Mouse (Mus musculus): Measurements from ENCODE around the gene Cfap54. TPM values are rescaled to one million over a fixed set of nuclear protein-coding genes. Genes with fewer than 3 reads are reported as not detected.

The Cfap54 gene
- polyA plus RNA-seq, 1 experiment = 0.09 TPM

DNA sequence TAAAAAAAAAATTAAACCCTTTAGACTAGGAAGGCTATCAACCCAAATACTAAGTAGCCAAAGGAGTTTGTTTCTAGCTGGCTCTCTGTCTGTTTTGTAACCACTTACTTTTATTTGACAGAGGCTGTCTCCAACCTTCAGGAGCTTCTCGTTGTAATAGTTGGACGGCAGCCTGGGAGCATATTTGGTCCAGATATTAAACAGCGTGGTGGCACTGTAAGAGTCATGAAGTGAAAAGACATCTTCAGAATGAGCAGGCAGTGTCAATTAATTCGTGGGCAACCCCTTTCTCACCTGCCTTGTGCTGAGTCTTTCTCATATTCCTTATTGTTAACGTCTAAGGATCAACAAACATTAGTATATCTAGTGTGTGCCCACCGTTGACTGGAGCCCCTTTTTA, 11.7 kb downstream of the Cfap54 start:
- Histone ChIP-seq H3K27ac (ENCODE audit: insufficient read depth, low read length) (no peak overlapping the region), H3K27me3 (ENCODE audit: control insufficient read depth, insufficient read depth, low read length) (no peaks in the 10 kb centered on the region), H3K36me3 (ENCODE audit: control insufficient read depth, insufficient read depth, low read length) (no peaks in the 10 kb centered on the region), H3K4me3 (ENCODE audit: extremely low read depth, insufficient read depth, insufficient read length) (no peak overlapping the region), H3K4me1 (ENCODE audit: control insufficient read depth, insufficient read depth, insufficient read length) (peaks cover 12% of the 10 kb centered on the region; the same call in 1 of the 2 replicates)
- WGBS = 43% methylated on average over 6 of the region's 6 CpGs
- TF ChIP-seq CTCF (IDR thresholded peaks at IDR 0.05; ENCODE audit: extremely low read depth, insufficient read depth, insufficient read length, insufficient replicate concordance) (no peak), POLR2A (IDR thresholded peaks at IDR 0.05; ENCODE audit: low read depth, low read length) (no peak)
- no peak for DNase-seq (ENCODE audit: low read depth in 1 of 2, low spot score in 2 of 2)

DNA sequence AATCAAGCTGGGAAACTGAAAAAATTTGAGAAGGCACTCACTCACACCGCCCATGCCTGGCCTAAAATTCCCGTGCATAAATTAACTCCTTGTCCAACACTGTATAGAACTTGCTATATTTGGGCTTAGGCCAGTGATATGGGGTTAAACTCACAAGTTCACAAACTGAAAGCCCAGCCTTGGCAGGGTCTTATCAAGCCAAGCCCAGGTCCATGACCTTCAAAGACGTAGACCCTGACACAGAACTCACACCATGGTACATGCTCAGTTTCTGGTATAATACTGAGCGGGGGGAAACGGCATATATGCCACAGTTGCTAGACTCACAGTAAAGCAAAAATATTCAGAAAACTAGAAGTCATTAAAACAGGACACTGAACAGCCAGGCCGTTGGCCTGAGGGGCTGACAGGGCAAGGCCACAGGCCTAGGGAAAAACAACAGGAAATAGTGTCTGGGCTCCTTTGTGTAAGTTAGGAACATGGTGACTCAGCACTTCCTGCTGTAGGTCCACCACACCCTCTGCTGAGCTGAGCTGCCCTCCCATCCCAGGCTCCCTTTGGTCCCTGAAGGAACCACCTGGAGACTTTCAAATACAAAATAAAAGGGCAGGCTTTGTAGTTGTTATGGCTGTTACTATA, 12.3 kb downstream of the Cfap54 start:
- TF ChIP-seq POLR2A (IDR thresholded peaks at IDR 0.05; ENCODE audit: low read depth, low read length) = no peak
- TF ChIP-seq CTCF (IDR thresholded peaks at IDR 0.05; ENCODE audit: extremely low read depth, insufficient read depth, insufficient read length, insufficient replicate concordance) = no peak
- no peak overlapping the region for H3K4me3 ChIP-seq (ENCODE audit: extremely low read depth, insufficient read depth, insufficient read length)
- no peaks in the 10 kb centered on the region for H3K36me3 ChIP-seq (ENCODE audit: control insufficient read depth, insufficient read depth, low read length)
- no peaks in the 10 kb centered on the region for H3K27me3 ChIP-seq (ENCODE audit: control insufficient read depth, insufficient read depth, low read length)
- DNase-seq (ENCODE audit: low read depth in 1 of 2, low spot score in 2 of 2) = no peak
- 60% methylated on average over 6 of the region's 6 CpGs for WGBS
- peaks cover 12% of the 10 kb centered on the region; the same call in 1 of the 2 replicates for H3K4me1 ChIP-seq (ENCODE audit: control insufficient read depth, insufficient read depth, insufficient read length)
- H3K27ac ChIP-seq (ENCODE audit: insufficient read depth, low read length) = peak overlapping the region; percentile 27; the same call in 1 of the 2 replicates

DNA sequence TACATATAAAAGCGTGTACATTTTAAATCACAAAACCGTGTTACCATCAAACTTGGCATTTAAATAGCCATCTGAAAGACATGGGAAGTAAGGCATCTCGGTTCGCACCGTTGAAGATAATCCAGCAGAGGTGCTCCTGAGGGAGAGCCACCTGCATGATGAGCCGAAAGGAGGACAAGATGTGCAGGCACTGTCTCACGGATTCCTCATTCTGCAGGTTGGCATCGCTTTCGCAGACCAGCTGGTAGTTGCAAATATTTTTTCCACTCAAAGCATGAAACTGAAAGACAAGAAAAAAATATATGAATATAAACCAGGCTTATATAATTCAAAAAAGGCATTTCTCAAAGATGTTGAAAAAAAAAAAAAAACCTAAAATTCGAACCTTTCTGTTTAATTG, 16.4 kb downstream of the Cfap54 start:
- WGBS = 90% methylated on average over 10 of the region's 10 CpGs
- TF ChIP-seq CTCF (IDR thresholded peaks at IDR 0.05; ENCODE audit: extremely low read depth, insufficient read depth, insufficient read length, insufficient replicate concordance) (no peak), POLR2A (IDR thresholded peaks at IDR 0.05; ENCODE audit: low read depth, low read length) (no peak)
- no peak overlapping the region for H3K27ac ChIP-seq (ENCODE audit: insufficient read depth, low read length)
- H3K27me3 ChIP-seq (ENCODE audit: control insufficient read depth, insufficient read depth, low read length) = no peaks in the 10 kb centered on the region
- no peak overlapping the region for H3K4me3 ChIP-seq (ENCODE audit: extremely low read depth, insufficient read depth, insufficient read length)
- H3K36me3 ChIP-seq (ENCODE audit: control insufficient read depth, insufficient read depth, low read length) = no peaks in the 10 kb centered on the region
- DNase-seq (ENCODE audit: low read depth in 1 of 2, low spot score in 2 of 2) = no peak
- H3K4me1 ChIP-seq (ENCODE audit: control insufficient read depth, insufficient read depth, insufficient read length) = peaks cover 10% of the 10 kb centered on the region; the same call in 1 of the 2 replicates

DNA sequence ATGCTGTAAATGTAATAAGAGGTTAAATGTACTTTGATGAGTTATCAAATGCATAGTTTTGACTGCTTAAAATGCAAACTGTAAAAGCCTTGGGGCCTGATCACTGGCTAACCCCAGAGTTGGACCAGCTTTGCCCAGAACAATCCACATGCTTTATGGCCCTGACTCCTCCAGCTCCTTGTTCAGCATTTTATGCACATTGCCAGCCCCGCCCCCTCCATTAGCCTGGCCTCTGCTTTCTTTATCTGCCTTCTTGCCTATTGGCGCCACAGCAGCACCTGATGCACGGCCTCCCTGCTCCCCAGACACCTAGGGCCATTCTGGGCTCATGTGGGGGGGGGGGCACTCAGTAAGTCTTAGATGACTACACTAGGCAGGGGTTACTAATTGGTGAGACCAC, 17.8 kb downstream of the Cfap54 start:
- 83% methylated on average over 3 of the region's 3 CpGs for WGBS
- no peaks in the 10 kb centered on the region for H3K27me3 ChIP-seq (ENCODE audit: control insufficient read depth, insufficient read depth, low read length)
- TF ChIP-seq CTCF (IDR thresholded peaks at IDR 0.05; ENCODE audit: extremely low read depth, insufficient read depth, insufficient read length, insufficient replicate concordance) (no peak), POLR2A (IDR thresholded peaks at IDR 0.05; ENCODE audit: low read depth, low read length) (no peak)
- H3K27ac ChIP-seq (ENCODE audit: insufficient read depth, low read length) = no peak overlapping the region
- H3K4me3 ChIP-seq (ENCODE audit: extremely low read depth, insufficient read depth, insufficient read length) = no peak overlapping the region
- no peaks in the 10 kb centered on the region for H3K36me3 ChIP-seq (ENCODE audit: control insufficient read depth, insufficient read depth, low read length)
- DNase-seq (ENCODE audit: low read depth in 1 of 2, low spot score in 2 of 2) = no peak
- H3K4me1 ChIP-seq (ENCODE audit: control insufficient read depth, insufficient read depth, insufficient read length) = peaks cover 2% of the 10 kb centered on the region; the same call in 1 of the 2 replicates

DNA sequence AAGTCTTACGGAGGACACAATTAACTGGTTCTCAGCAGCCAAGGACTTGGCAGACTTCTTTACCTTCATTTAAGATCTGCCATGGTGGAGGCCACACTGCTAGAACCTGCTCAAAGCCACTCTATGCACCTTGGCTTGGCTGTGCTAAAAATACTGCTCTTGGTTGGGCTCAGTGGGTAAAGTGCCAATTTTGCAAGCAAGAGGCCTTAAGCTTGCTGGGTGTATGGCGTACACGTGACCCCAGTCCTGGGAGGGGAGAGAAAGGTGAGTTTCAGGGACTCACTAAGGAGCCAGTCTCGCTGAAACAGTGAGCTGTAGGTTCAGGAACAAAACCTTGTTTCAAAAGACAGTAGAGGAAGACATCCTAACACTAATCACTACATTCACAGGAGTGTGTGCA, 19.0 kb downstream of the Cfap54 start:
- Histone ChIP-seq H3K27ac (ENCODE audit: insufficient read depth, low read length) (no peak overlapping the region), H3K27me3 (ENCODE audit: control insufficient read depth, insufficient read depth, low read length) (no peaks in the 10 kb centered on the region), H3K4me1 (ENCODE audit: control insufficient read depth, insufficient read depth, insufficient read length) (no peaks in the 10 kb centered on the region; the same call in 1 of the 2 replicates), H3K4me3 (ENCODE audit: extremely low read depth, insufficient read depth, insufficient read length) (no peak overlapping the region), H3K36me3 (ENCODE audit: control insufficient read depth, insufficient read depth, low read length) (no peaks in the 10 kb centered on the region)
- 81% methylated on average over 4 of the region's 4 CpGs for WGBS
- DNase-seq (ENCODE audit: low read depth in 1 of 2, low spot score in 2 of 2) = no peak
- no peak for TF ChIP-seq POLR2A (IDR thresholded peaks at IDR 0.05; ENCODE audit: low read depth, low read length)
- no peak for TF ChIP-seq CTCF (IDR thresholded peaks at IDR 0.05; ENCODE audit: extremely low read depth, insufficient read depth, insufficient read length, insufficient replicate concordance)

DNA sequence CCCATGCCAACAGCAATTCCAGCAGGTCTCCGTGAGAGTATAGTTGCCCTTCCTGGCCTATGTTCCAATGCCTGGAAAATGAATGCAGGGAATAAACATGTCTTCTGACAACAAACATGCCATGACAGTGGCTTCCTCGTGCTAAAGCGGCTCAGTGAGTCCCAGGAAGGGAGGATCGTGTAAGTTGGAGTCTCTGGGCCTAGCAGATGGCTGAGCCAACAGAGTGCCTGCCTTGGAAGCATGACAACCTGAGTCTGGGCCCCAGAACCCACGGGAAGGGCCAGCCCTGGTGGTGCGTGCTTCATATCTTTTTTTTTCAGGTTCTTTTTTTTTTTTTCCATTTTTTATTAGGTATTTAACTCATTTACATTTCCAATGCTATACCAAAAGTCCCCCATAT, 27.6 kb downstream of the Cfap54 start:
- no peak for TF ChIP-seq CTCF (IDR thresholded peaks at IDR 0.05; ENCODE audit: extremely low read depth, insufficient read depth, insufficient read length, insufficient replicate concordance)
- no peak for TF ChIP-seq POLR2A (IDR thresholded peaks at IDR 0.05; ENCODE audit: low read depth, low read length)
- Histone ChIP-seq H3K36me3 (ENCODE audit: control insufficient read depth, insufficient read depth, low read length) (no peaks in the 10 kb centered on the region), H3K4me1 (ENCODE audit: control insufficient read depth, insufficient read depth, insufficient read length) (no peaks in the 10 kb centered on the region), H3K27ac (ENCODE audit: insufficient read depth, low read length) (no peak overlapping the region), H3K27me3 (ENCODE audit: control insufficient read depth, insufficient read depth, low read length) (no peaks in the 10 kb centered on the region), H3K4me3 (ENCODE audit: extremely low read depth, insufficient read depth, insufficient read length) (no peak overlapping the region)
- WGBS = 92% methylated on average over 6 of the region's 6 CpGs
- no peak for DNase-seq (ENCODE audit: low read depth in 1 of 2, low spot score in 2 of 2)

DNA sequence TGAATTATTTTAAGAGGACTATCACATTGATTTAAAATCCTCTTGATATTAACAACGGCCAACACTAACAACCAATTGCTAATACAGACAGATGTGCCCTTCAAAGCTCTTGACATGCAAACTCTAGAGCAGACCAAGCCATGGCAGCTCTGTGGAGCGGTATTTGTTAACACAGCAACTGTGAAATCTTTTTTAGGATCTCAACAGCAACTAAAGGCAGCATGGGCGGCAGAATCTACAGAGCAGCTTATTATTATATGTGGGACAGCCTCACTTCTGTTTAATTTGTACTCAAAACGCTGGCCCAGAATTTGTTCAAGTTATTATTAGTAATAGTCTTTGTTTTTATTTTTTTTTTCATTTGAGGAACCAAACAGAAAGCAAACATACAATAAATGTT, 28.1 kb downstream of the Cfap54 start:
- TF ChIP-seq CTCF (IDR thresholded peaks at IDR 0.05; ENCODE audit: extremely low read depth, insufficient read depth, insufficient read length, insufficient replicate concordance) (no peak), POLR2A (IDR thresholded peaks at IDR 0.05; ENCODE audit: low read depth, low read length) (no peak)
- H3K27me3 ChIP-seq (ENCODE audit: control insufficient read depth, insufficient read depth, low read length) = no peaks in the 10 kb centered on the region
- H3K36me3 ChIP-seq (ENCODE audit: control insufficient read depth, insufficient read depth, low read length) = no peaks in the 10 kb centered on the region
- 91% methylated on average over 4 of the region's 4 CpGs for WGBS
- no peak overlapping the region for H3K4me3 ChIP-seq (ENCODE audit: extremely low read depth, insufficient read depth, insufficient read length)
- H3K27ac ChIP-seq (ENCODE audit: insufficient read depth, low read length) = no peak overlapping the region
- H3K4me1 ChIP-seq (ENCODE audit: control insufficient read depth, insufficient read depth, insufficient read length) = no peaks in the 10 kb centered on the region
- no peak for DNase-seq (ENCODE audit: low read depth in 1 of 2, low spot score in 2 of 2)

All from spleen, adult 2 months (tissue).